Mouse (Mus musculus): ENCODE data around the gene Pced1a.

The Pced1a gene

GRCm38 (mm10) chr2:130436769-130437168, 12.3 kb upstream of the Pced1a start:
- in situ Hi-C loops (cut with MboI), result no loop called here

- in situ Hi-C loops (cut with MboI), result no loop called here
These were observed 8.7 kb upstream of the Pced1a start for GRCm38 (mm10) chr2:130433152-130433551.

- in situ Hi-C loops (cut with MboI), result no loop called here
These were observed 7.7 kb upstream of the Pced1a start for GRCm38 (mm10) chr2:130432157-130432556.

DNA sequence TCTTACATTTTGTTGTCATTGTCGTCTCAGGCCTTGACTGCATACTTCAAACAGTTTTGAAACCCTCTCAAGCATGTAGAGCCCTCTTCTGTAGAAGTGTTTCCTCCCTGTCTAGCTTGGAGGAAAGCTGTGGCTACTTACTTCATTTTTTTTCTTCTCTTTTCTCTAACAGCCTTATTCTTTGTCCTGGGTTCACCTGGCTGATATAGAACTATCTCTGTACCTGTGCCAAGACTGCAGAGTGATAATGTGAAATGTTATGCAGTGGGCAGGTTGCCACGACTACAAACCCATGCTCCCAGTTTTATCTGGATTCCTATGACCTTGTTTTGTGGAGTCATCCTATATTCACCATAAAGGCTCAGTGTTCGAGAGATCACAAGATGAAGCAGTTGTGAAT, 6.0 kb upstream of the Pced1a start:
- in situ Hi-C loops (cut with MboI), result no loop called here

- in situ Hi-C loops (cut with MboI), result no loop called here
These were observed 5.3 kb upstream of the Pced1a start for GRCm38 (mm10) chr2:130429851-130430250.

DNA sequence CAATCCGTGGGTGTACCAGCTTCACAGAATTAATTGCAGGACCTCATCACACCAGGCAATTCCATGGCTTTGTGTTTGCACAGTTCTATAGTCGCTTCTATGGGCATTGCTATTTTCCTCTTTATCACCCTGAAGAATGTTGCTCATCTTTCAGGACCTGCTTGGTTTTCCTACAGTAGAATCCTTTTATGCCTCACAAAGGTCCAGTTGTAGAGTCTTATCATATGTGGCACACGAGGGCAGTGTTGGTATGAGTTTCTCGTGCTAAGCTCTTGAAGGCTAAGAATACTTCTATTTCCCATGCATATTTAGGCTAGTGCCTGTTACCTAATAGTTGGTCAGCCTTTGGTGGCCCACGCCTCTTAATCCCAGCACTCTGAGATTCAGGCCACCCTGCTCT, 611 bp upstream of the Pced1a start:
- in situ Hi-C loops (cut with MboI), result no loop called here

- in situ Hi-C loops (cut with MboI), result no loop called here
These were observed 940 bp downstream of the Pced1a start for GRCm38 (mm10) chr2:130423397-130424125.

GRCm38 (mm10) chr2:130421781-130422620, 2.5 kb downstream of the Pced1a start:
- in situ Hi-C loops (cut with MboI), result no loop called here

- in situ Hi-C loops (cut with MboI), result loop anchor here (10.0 kb wide), 1 partner anchor 129 kb away; the partner anchor contains the start of gene Idh3b
These were observed 10.2 kb downstream of the Pced1a start for GRCm38 (mm10) chr2:130414094-130414856.

GRCm38 (mm10) chr2:130412775-130413174, 11.7 kb downstream of the Pced1a start:
- in situ Hi-C loops (cut with MboI), result loop anchor here (10.0 kb wide), 1 partner anchor 128 kb away; the partner anchor contains the start of gene Idh3b

DNA sequence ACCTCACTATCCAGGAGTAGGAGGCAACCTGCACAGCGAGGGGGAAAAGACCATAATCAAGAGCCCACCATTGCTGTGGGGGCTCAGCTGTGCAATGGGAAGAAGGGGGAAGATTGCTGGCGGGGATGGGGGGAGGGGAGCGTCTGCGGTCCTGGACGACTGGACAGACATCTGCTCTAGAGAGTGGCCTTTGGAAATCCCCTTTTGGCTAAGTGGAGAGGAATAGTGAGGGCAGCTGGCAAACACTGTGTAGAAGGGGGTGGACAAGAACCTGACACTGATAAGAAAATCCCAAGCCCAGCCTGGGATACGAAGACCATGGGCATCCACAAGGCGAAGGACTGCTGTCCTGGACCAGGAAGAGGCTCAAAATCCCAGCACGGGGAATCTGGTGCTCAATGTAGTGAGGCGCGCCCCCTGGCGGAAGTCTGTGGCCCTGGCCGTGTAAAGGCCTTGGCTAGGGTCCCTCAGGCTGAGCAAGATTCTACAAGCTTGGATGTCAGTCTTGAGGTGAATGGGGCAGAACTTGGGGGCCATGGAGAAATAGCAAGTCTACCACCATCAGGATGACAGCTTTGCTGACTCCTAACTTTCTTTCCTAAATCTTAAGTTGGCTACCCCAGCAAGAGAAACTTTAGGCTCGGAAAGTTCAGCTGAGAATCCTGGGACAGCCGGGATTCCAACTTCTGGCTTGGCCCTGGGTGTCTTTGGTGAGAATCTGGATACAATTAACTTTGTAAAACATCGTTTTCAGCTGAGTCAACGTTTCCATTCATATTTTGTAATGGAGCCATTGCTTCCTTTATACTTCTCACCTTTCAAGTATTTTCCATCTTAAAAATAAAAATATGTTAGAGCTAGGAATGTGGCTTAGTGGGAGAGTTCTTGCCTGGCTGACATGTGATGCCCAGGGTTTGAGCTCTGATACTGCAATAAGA, 12.7 kb downstream of the Pced1a start:
- in situ Hi-C loops (cut with MboI), result loop anchor here (10.0 kb wide), 1 partner anchor 127 kb away; the partner anchor contains the start of gene Idh3b

- in situ Hi-C loops (cut with MboI), result no loop called here
These were observed 16.3 kb downstream of the Pced1a start for GRCm38 (mm10) chr2:130408194-130408593.

GRCm38 (mm10) chr2:130406178-130406577, 18.3 kb downstream of the Pced1a start, which contains the start of gene Tmem239:
Gene Tmem239 (plus strand): TSS chr2:130406478.
- in situ Hi-C loops (cut with MboI), result no loop called here

- in situ Hi-C loops (cut with MboI), result no loop called here
These were observed 19.6 kb downstream of the Pced1a start, which contains the start of the genes Gm28372 and 1700020A23Rik for GRCm38 (mm10) chr2:130404939-130405338. Gene Gm28372 (plus strand): TSS chr2:130405239. Gene 1700020A23Rik (plus strand): TSS chr2:130405259.

DNA sequence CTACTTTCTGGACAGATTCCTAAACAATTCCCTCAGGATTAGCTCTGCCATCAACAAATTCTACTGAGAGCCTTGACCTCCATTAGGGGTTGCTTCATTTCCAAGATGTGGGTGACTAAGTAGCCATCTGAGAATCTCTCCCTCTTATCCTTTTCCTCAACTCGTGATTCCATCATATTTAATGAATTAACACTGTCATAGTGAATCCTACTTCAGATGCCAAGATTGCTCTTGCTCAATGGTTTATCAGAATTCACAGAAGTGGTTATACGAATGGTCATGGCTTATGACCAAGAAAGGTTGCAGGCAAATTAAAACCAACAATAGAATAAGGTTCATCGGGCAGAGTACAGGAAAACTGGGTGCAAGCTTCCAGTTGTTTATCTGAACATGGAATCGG, 22.6 kb downstream of the Pced1a start:
- in situ Hi-C loops (cut with MboI), result no loop called here

DNA sequence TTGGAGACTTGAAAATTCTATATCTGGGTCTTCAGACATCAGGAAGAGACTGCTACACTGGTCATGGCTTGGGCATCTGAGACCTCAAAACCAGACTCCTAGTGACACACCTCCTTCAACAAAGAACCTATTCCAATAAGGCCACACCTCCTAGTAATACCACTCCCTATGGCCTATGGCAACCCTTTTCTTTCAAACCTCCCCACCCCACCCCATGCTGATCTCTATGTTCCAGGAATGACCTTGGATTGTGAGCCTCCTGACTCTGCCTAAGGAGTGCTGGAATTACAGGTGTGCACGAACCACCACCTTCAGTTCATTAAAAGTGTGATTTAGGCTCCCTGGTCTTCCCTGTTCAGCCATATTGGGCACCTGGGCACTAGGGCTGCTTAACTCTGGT, 24.5 kb downstream of the Pced1a start:
- in situ Hi-C loops (cut with MboI), result no loop called here

GRCm38 (mm10) chr2:130398091-130398490, 26.4 kb downstream of the Pced1a start:
- in situ Hi-C loops (cut with MboI), result no loop called here

- in situ Hi-C loops (cut with MboI), result no loop called here
These were observed 27.1 kb downstream of the Pced1a start, which contains the start of gene Cpxm1 for GRCm38 (mm10) chr2:130397186-130397985. Gene Cpxm1 (minus strand): TSS chr2:130397574.

- in situ Hi-C loops (cut with MboI), result no loop called here
These were observed 28.8 kb downstream of the Pced1a start for GRCm38 (mm10) chr2:130395696-130396095.

DNA sequence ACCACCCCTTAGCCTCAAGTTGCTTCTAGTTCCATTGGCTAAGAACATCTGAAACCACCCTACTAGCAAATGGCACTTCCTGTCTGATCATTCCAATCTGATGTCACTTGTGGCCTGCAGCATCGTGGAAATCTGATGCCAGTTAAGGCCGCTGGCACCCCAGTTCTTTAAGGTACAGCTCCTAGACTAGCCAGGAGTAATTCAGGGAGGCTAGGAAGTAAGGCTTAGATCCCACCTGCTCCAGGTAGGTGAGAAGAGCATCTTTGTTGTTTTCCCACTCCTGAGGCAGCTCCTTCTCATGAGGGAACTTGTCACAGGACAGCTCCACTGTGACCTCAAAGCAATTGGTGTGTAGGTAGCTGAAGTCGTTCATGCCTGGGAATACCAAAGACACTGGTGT, 31.7 kb downstream of the Pced1a start:
- in situ Hi-C loops (cut with MboI), result no loop called here
